Mouse (Mus musculus) limb, embryonic 12.5 days (tissue): Measurements from ENCODE around the gene Atp5g1. TPM values are rescaled to one million over a fixed set of nuclear protein-coding genes. Genes with fewer than 3 reads are reported as not detected.

Experiments used
- polyA plus RNA-seq: library from polyadenylated mRNA; unstranded; fragments of >200 nt; fragmentation: Nextera tagmentation; extraction: Ambion mirVana; gene quantifications from 2 replicates; pipeline ENCODE4 v1.2.1, GENCODE M21; 2016

Atp5g1 gene
- polyA plus RNA-seq, 1 experiment from 2014 or later: 492 TPM

Other genes starting within 250 kb of the Atp5g1 start
- 10.1 and 10.2 TPM in 2 replicates for gene Gngt2, start 238.5 kb downstream of the Atp5g1 start, polyA plus RNA-seq
- 3.8 and 4.5 TPM in 2 replicates for gene Abi3, start 233.2 kb downstream of the Atp5g1 start, polyA plus RNA-seq
- not detected in 2 replicates for gene B4galnt2, start 160.8 kb downstream of the Atp5g1 start, polyA plus RNA-seq
- 110 and 122 TPM in 2 replicates for gene Igf2bp1, start 69.7 kb downstream of the Atp5g1 start, polyA plus RNA-seq
- gene Gip, start 51.1 kb downstream of the Atp5g1 start, polyA plus RNA-seq: not detected in 2 replicates
- 89.8 and 103 TPM in 2 replicates for gene Snf8, start 40.8 kb downstream of the Atp5g1 start, polyA plus RNA-seq
- 46.0 and 50.9 TPM in 2 replicates for gene Ube2z, start 10.3 kb downstream of the Atp5g1 start, polyA plus RNA-seq
- not detected in 2 replicates for gene Calcoco2, start 36.3 kb upstream of the Atp5g1 start, polyA plus RNA-seq
- not detected in 2 replicates for gene Ttll6, start 58.1 kb upstream of the Atp5g1 start, polyA plus RNA-seq
- not detected in 2 replicates for gene Hoxb13, start 118.6 kb upstream of the Atp5g1 start, polyA plus RNA-seq
- gene Hoxb9, start 195.8 kb upstream of the Atp5g1 start, polyA plus RNA-seq: 1.0 and 1.3 TPM in 2 replicates
- 0.24 and 0.40 TPM in 2 replicates for gene Hoxb8, start 206.2 kb upstream of the Atp5g1 start, polyA plus RNA-seq
- gene Hoxb7, start 211.0 kb upstream of the Atp5g1 start, polyA plus RNA-seq: 1.8 and 2.1 TPM in 2 replicates
- 1.0 and 1.1 TPM in 2 replicates for gene Hoxb6, start 216.8 kb upstream of the Atp5g1 start, polyA plus RNA-seq
- gene Hoxb5, start 227.7 kb upstream of the Atp5g1 start, polyA plus RNA-seq: 0.83 and 2.1 TPM in 2 replicates
- 0.56 and 0.73 TPM in 2 replicates for gene Hoxb4, start 242.6 kb upstream of the Atp5g1 start, polyA plus RNA-seq
- 0.55 and 0.68 TPM in 2 replicates for gene Hoxb3, start 247.7 kb upstream of the Atp5g1 start, polyA plus RNA-seq